Mouse (Mus musculus): Measurements from ENCODE around the gene Avil. TPM values are rescaled to one million over a fixed set of nuclear protein-coding genes. Genes with fewer than 3 reads are reported as not detected.

Gene Avil
- polyA plus RNA-seq, 1 experiment from 2014 or later, result 0.13 TPM

GRCm38 (mm10) chr10:126980221-126980932 lies 20.1 kb upstream of the Avil start:
- Histone ChIP-seq H3K9me3 (ENCODE audit: low read length) (no peaks in the 10 kb centered on the region), H3K4me3 (ENCODE audit: low read depth, low read length) (peak overlapping the region; percentile 98), H3K27ac (ENCODE audit: low read length) (peak overlapping the region; percentile 100), H3K4me1 (ENCODE audit: insufficient read depth, low read depth, low read length) (peaks cover 36% of the 10 kb centered on the region), H3K27me3 (replicated peaks; ENCODE audit: insufficient read depth, low read length) (no peaks in the 10 kb centered on the region), H3K4me2 (replicated peaks; ENCODE audit: low read depth, low read length) (peak overlapping the region; percentile 80), H3K9ac (replicated peaks; ENCODE audit: low read depth) (peak overlapping the region; percentile 99), H3K36me3 (ENCODE audit: insufficient read depth, low read length) (no peaks in the 10 kb centered on the region)
- 1% methylated on average over 16 of the region's 16 CpGs for WGBS
- ATAC-seq (no peak), DNase-seq (ENCODE audit: low spot score) (peak; percentile 66)
- TF ChIP-seq EP300 (IDR thresholded peaks at IDR 0.05) (no peak), CTCF (IDR thresholded peaks at IDR 0.05) (no peak)

- TF ChIP-seq EP300 (IDR thresholded peaks at IDR 0.05) (no peak), CTCF (IDR thresholded peaks at IDR 0.05) (no peak)
- 11% methylated on average over 11 of the region's 11 CpGs for WGBS
- Histone ChIP-seq H3K4me1 (ENCODE audit: insufficient read depth, low read depth, low read length) (peaks cover 41% of the 10 kb centered on the region), H3K9ac (replicated peaks; ENCODE audit: low read depth) (peak overlapping the region; percentile 99), H3K4me2 (replicated peaks; ENCODE audit: low read depth, low read length) (peak overlapping the region; percentile 80), H3K36me3 (ENCODE audit: insufficient read depth, low read length) (no peaks in the 10 kb centered on the region), H3K27me3 (replicated peaks; ENCODE audit: insufficient read depth, low read length) (no peaks in the 10 kb centered on the region), H3K9me3 (ENCODE audit: low read length) (no peaks in the 10 kb centered on the region), H3K27ac (ENCODE audit: low read length) (peak overlapping the region; percentile 100), H3K4me3 (ENCODE audit: low read depth, low read length) (peak overlapping the region; percentile 98)
- DNase-seq (ENCODE audit: low spot score), result no peak
- ATAC-seq, result no peak
Measured at GRCm38 (mm10) chr10:126980933-126981530, 19.5 kb upstream of the Avil start.

- peak overlapping the region; percentile 98 for H3K4me3 ChIP-seq (ENCODE audit: low read depth, low read length)
- H3K27ac ChIP-seq (ENCODE audit: low read length), result peak overlapping the region; percentile 100; the same call in 1 of the 2 replicates
- ATAC-seq (no peak), DNase-seq (ENCODE audit: low spot score) (no peak)
- peak overlapping the region; percentile 80 for H3K4me2 ChIP-seq (replicated peaks; ENCODE audit: low read depth, low read length)
- no peaks in the 10 kb centered on the region for H3K36me3 ChIP-seq (ENCODE audit: insufficient read depth, low read length)
- TF ChIP-seq EP300 (IDR thresholded peaks at IDR 0.05), result no peak
- TF ChIP-seq CTCF (IDR thresholded peaks at IDR 0.05), result no peak
- peak overlapping the region; percentile 99; the same call in 1 of the 2 replicates for H3K9ac ChIP-seq (replicated peaks; ENCODE audit: low read depth)
- no peaks in the 10 kb centered on the region for H3K9me3 ChIP-seq (ENCODE audit: low read length)
- WGBS, result 28% methylated on average over 3 of the region's 3 CpGs
- peaks cover 48% of the 10 kb centered on the region for H3K4me1 ChIP-seq (ENCODE audit: insufficient read depth, low read depth, low read length)
- no peaks in the 10 kb centered on the region for H3K27me3 ChIP-seq (replicated peaks; ENCODE audit: insufficient read depth, low read length)
Measured at GRCm38 (mm10) chr10:126981746-126982145, 18.8 kb upstream of the Avil start.

GRCm38 (mm10) chr10:126983193-126983725 lies 17.2 kb upstream of the Avil start:
- peak overlapping the region; percentile 82 for H3K27ac ChIP-seq (ENCODE audit: low read length)
- H3K4me1 ChIP-seq (ENCODE audit: insufficient read depth, low read depth, low read length), result peaks cover 62% of the 10 kb centered on the region
- H3K4me3 ChIP-seq (ENCODE audit: low read depth, low read length), result peak overlapping the region; percentile 98
- H3K27me3 ChIP-seq (replicated peaks; ENCODE audit: insufficient read depth, low read length), result no peaks in the 10 kb centered on the region
- 16% methylated on average over 14 of the region's 14 CpGs for WGBS
- no peak for ATAC-seq
- DNase-seq (ENCODE audit: low spot score), result no peak
- H3K36me3 ChIP-seq (ENCODE audit: insufficient read depth, low read length), result no peaks in the 10 kb centered on the region
- no peak for TF ChIP-seq CTCF (IDR thresholded peaks at IDR 0.05)
- TF ChIP-seq EP300 (IDR thresholded peaks at IDR 0.05), result no peak
- peak overlapping the region; percentile 80 for H3K4me2 ChIP-seq (replicated peaks; ENCODE audit: low read depth, low read length)
- peak overlapping the region; percentile 39; the same call in 1 of the 2 replicates for H3K9ac ChIP-seq (replicated peaks; ENCODE audit: low read depth)
- no peaks in the 10 kb centered on the region for H3K9me3 ChIP-seq (ENCODE audit: low read length)

- peak; percentile 12 for DNase-seq (ENCODE audit: low spot score)
Measured at GRCm38 (mm10) chr10:126984189-126985004, 16.1 kb upstream of the Avil start.

More at GRCm38 (mm10) chr10:126984189-126985004, 16.1 kb upstream of the Avil start:
- Histone ChIP-seq H3K4me2 (replicated peaks; ENCODE audit: low read depth, low read length) (peak overlapping the region; percentile 80), H3K9me3 (ENCODE audit: low read length) (no peaks in the 10 kb centered on the region), H3K4me1 (ENCODE audit: insufficient read depth, low read depth, low read length) (peaks cover 68% of the 10 kb centered on the region), H3K27me3 (replicated peaks; ENCODE audit: insufficient read depth, low read length) (no peaks in the 10 kb centered on the region), H3K36me3 (ENCODE audit: insufficient read depth, low read length) (no peaks in the 10 kb centered on the region), H3K9ac (replicated peaks; ENCODE audit: low read depth) (no peak overlapping the region), H3K27ac (ENCODE audit: low read length) (peak overlapping the region; percentile 82), H3K4me3 (ENCODE audit: low read depth, low read length) (0 out of 2 replicates have a peak overlapping the region, but pooled peaks have one; percentile 5)
- 11% methylated on average over 5 of the region's 5 CpGs for WGBS
- TF ChIP-seq EP300 (IDR thresholded peaks at IDR 0.05) (no peak), CTCF (IDR thresholded peaks at IDR 0.05) (no peak)
- no peak for ATAC-seq

Data from lung, postnatal 0 days (tissue).